Mouse (Mus musculus) midbrain, embryonic 14.5 days (tissue): ENCODE results near the gene Smim1. TPM values are rescaled to one million over a fixed set of nuclear protein-coding genes. Genes with fewer than 3 reads are reported as not detected.

Experiments
- ATAC-seq: fragments of 200-750 bp; cut with Nextera tagmentation; 2 replicates; pipeline ENCODE4 v1.8.0; 2017; ENCODE audit warnings: moderate number of reproducible peaks, moderate library complexity; ENCODE audit not compliant: low FRiP score, low TSS enrichment
- DNase-seq: peaks from one replicate; pipeline ENCODE4 v3.0.0-alpha.2; 2015
- H3K27ac ChIP-seq: fragments of 300-500 bp; sonication (generic); replicated peaks from 2 replicates; pipeline ENCODE4 v1.5.1; 2014; ENCODE audit warnings: mild to moderate bottlenecking, low read depth, low read length, moderate library complexity
- H3K27me3 ChIP-seq: fragments of 300-500 bp; sonication (generic); 2 replicates; pipeline ENCODE4 v1.6.1; 2014; ENCODE audit warnings: low read length, control low read depth, mixed read lengths; ENCODE audit not compliant: control insufficient read depth, insufficient read depth
- H3K36me3 ChIP-seq: fragments of 300-500 bp; sonication (generic); 2 replicates; pipeline ENCODE4 v1.6.1; 2014; ENCODE audit warnings: low read length, control low read depth; ENCODE audit not compliant: control insufficient read depth, insufficient read depth
- H3K4me1 ChIP-seq: fragments of 300-500 bp; sonication (generic); 2 replicates; pipeline ENCODE4 v1.6.1; 2014; ENCODE audit warnings: mild to moderate bottlenecking, antibody characterized with exemption, low read length, control low read depth; ENCODE audit not compliant: control insufficient read depth, insufficient read depth
- H3K4me2 ChIP-seq: fragments of 300-500 bp; sonication (generic); 2 replicates; pipeline ENCODE4 v1.6.1; 2014; ENCODE audit warnings: mild to moderate bottlenecking, low read length, moderate library complexity
- H3K4me3 ChIP-seq: fragments of 300-500 bp; sonication (generic); replicated peaks from 2 replicates; pipeline ENCODE4 v1.5.1; 2014; ENCODE audit warnings: low read depth, low read length
- H3K9ac ChIP-seq: fragments of 300-500 bp; sonication (generic); replicated peaks from 2 replicates; pipeline ENCODE4 v1.6.1; 2014; ENCODE audit warnings: mild to moderate bottlenecking, low read length, moderate library complexity
- H3K9me3 ChIP-seq: fragments of 300-500 bp; sonication (generic); 2 replicates; pipeline ENCODE4 v1.6.1; 2016; ENCODE audit warnings: low read length, control low read depth, mixed read lengths; ENCODE audit not compliant: control insufficient read depth
- WGBS: fragments of 180-500 bp; shearing (Covaris S2); extraction: QIAGEN DNeasy Blood & Tissue Kit; methylation state at CpG from one replicate; pipeline ENCODE4 v1.1.7; 2014; 5-methylcytosine and 5-hydroxymethylcytosine counted together
- polyA plus RNA-seq: library from polyadenylated mRNA; unstranded; fragments of >200 nt; fragmentation: Nextera tagmentation; extraction: Ambion mirVana; gene quantifications from 2 replicates; pipeline ENCODE4 v1.2.1, GENCODE M21; 2014

Smim1 gene
- polyA plus RNA-seq, 1 experiment from 2014 or later = 7.7 TPM

DNA sequence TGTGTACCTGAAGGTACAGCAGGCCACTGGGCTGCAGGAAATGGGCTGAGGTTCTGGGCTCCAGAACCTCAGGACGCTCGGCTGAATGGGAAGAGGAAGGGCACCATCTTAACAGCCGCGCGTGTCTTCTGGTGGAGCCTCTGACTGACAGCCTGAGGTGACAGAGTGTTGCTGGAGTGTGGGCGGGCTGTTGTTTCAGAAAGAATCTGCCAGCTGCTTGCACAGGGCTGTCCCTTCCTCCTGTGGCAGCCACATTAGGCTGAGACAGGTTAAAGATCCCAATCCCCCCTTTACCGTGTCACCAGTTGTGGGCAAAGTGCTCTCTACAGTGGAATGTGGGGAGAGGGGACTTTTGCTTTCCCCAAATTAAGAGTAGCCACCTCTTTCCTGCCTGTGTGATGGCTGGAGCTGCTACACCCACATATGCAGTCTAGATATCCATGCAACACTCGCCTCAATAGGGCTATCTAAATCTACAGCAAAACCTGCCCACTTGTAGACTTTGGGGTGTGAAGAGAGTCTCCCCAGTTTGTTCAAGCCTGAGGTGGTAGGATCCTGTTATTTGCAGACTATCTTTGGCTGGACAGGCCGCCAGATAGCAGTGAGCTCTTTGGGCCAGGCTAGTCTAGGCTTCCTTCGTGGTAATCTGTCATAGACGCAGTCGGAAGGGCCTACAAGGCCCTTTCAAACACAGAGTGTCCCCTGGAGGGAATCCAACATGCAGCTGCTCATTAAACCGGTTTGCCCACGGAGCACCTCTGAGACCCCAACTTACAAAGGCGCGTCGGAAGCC lies 1.1 kb downstream of the Smim1 start:
- DNase-seq (no peak), ATAC-seq (no peak)
- Histone ChIP-seq H3K9me3 (no peaks in the 10 kb centered on the region), H3K4me2 (peak overlapping the region; percentile 56), H3K27me3 (0 out of 2 replicates have a peak, but pooled peaks cover 7% of the 10 kb centered on the region), H3K9ac (no peak overlapping the region), H3K4me3 (peak overlapping the region; percentile 26; the same call in 1 of the 2 replicates), H3K36me3 (peaks cover 19% of the 10 kb centered on the region), H3K4me1 (peaks cover 9% of the 10 kb centered on the region), H3K27ac (0 out of 2 replicates have a peak overlapping the region, but pooled peaks have one; percentile 26)
- WGBS = 37% methylated on average over 17 of the region's 17 CpGs

- H3K27ac ChIP-seq = no peak overlapping the region
- no peak overlapping the region; the same call in 1 of the 2 replicates for H3K9ac ChIP-seq
- ATAC-seq (no peak), DNase-seq (no peak)
- peaks cover 9% of the 10 kb centered on the region for H3K4me1 ChIP-seq
- H3K4me2 ChIP-seq = no peak overlapping the region
- no peak overlapping the region for H3K4me3 ChIP-seq
- H3K9me3 ChIP-seq = no peaks in the 10 kb centered on the region
- H3K36me3 ChIP-seq = peaks cover 29% of the 10 kb centered on the region
- H3K27me3 ChIP-seq = 0 out of 2 replicates have a peak, but pooled peaks cover 7% of the 10 kb centered on the region
- 26% methylated on average over 8 of the region's 8 CpGs for WGBS
These were observed 2.1 kb downstream of the Smim1 start for GRCm38 (mm10) chr4:154023754-154024601.

DNA sequence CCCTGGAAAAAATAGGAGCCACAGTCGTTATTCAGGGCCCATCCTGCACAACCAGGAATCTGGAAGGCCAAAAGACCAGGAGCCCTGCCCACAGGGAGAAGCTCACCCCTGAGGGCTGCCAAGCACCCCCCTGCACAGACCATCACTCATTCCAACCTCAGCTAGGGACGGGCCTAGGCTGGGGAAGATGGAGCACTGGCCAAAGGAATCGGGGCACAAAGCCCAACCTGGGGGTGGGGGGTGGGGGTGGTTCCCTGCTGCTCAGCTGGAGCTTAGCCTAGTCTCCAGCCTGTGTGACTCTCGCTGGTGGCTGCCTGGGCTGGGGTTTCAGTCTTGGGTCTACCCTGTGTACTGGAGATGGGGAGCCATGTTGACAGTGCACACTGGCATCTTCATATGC lies 3.2 kb downstream of the Smim1 start:
- ATAC-seq = no peak
- DNase-seq = no peak
- no peak overlapping the region for H3K4me3 ChIP-seq
- 31% methylated on average over 4 of the region's 4 CpGs for WGBS
- peaks cover 9% of the 10 kb centered on the region for H3K4me1 ChIP-seq
- H3K4me2 ChIP-seq = no peak overlapping the region
- 0 out of 2 replicates have a peak, but pooled peaks cover 7% of the 10 kb centered on the region for H3K27me3 ChIP-seq
- no peak overlapping the region for H3K27ac ChIP-seq
- H3K9me3 ChIP-seq = no peaks in the 10 kb centered on the region
- H3K9ac ChIP-seq = no peak overlapping the region
- peaks cover 40% of the 10 kb centered on the region for H3K36me3 ChIP-seq

- peaks cover 44% of the 10 kb centered on the region for H3K36me3 ChIP-seq
- H3K27me3 ChIP-seq = 0 out of 2 replicates have a peak, but pooled peaks cover 7% of the 10 kb centered on the region
- ATAC-seq (no peak; the same call in 1 of the 2 replicates), DNase-seq (no peak)
- no peak overlapping the region for H3K4me3 ChIP-seq
- H3K4me1 ChIP-seq = peaks cover 9% of the 10 kb centered on the region
- WGBS = 63% methylated on average over 4 of the region's 4 CpGs
- H3K9ac ChIP-seq = no peak overlapping the region
- no peaks in the 10 kb centered on the region for H3K9me3 ChIP-seq
- no peak overlapping the region for H3K27ac ChIP-seq
- H3K4me2 ChIP-seq = no peak overlapping the region
These were observed 3.6 kb downstream of the Smim1 start for GRCm38 (mm10) chr4:154022407-154022806.

GRCm38 (mm10) chr4:154021432-154021831 lies 4.6 kb downstream of the Smim1 start:
- ATAC-seq = no peak
- no peak overlapping the region for H3K4me3 ChIP-seq
- H3K9ac ChIP-seq = no peak overlapping the region
- H3K27me3 ChIP-seq = 0 out of 2 replicates have a peak, but pooled peaks cover 3% of the 10 kb centered on the region
- no peak for DNase-seq
- H3K27ac ChIP-seq = no peak overlapping the region
- peaks cover 53% of the 10 kb centered on the region for H3K36me3 ChIP-seq
- H3K9me3 ChIP-seq = no peaks in the 10 kb centered on the region
- peaks cover 9% of the 10 kb centered on the region for H3K4me1 ChIP-seq
- H3K4me2 ChIP-seq = no peak overlapping the region
- 95% methylated on average over 9 of the region's 9 CpGs for WGBS

GRCm38 (mm10) chr4:154019571-154019970 lies 6.5 kb downstream of the Smim1 start:
- no peak overlapping the region for H3K4me3 ChIP-seq
- H3K36me3 ChIP-seq = peaks cover 72% of the 10 kb centered on the region
- ATAC-seq (no peak), DNase-seq (no peak)
- no peaks in the 10 kb centered on the region for H3K9me3 ChIP-seq
- no peaks in the 10 kb centered on the region for H3K27me3 ChIP-seq
- H3K4me1 ChIP-seq = no peaks in the 10 kb centered on the region
- H3K9ac ChIP-seq = no peak overlapping the region
- 75% methylated on average over 7 of the region's 7 CpGs for WGBS
- no peak overlapping the region for H3K4me2 ChIP-seq
- no peak overlapping the region for H3K27ac ChIP-seq

- H3K27me3 ChIP-seq = no peaks in the 10 kb centered on the region
- ATAC-seq (no peak), DNase-seq (no peak)
- H3K4me2 ChIP-seq = no peak overlapping the region
- peaks cover 64% of the 10 kb centered on the region for H3K36me3 ChIP-seq
- no peak overlapping the region for H3K9ac ChIP-seq
- 92% methylated on average over 11 of the region's 11 CpGs for WGBS
- H3K9me3 ChIP-seq = no peaks in the 10 kb centered on the region
- no peak overlapping the region for H3K27ac ChIP-seq
- no peak overlapping the region for H3K4me3 ChIP-seq
- peaks cover 17% of the 10 kb centered on the region for H3K4me1 ChIP-seq
These were observed 10.6 kb downstream of the Smim1 start for GRCm38 (mm10) chr4:154015476-154015875.

GRCm38 (mm10) chr4:154012132-154012882 lies 13.7 kb downstream of the Smim1 start:
- H3K36me3 ChIP-seq = peaks cover 35% of the 10 kb centered on the region
- H3K27ac ChIP-seq = peak overlapping the region; percentile 67; the same call in 1 of the 2 replicates
- H3K4me1 ChIP-seq = peaks cover 17% of the 10 kb centered on the region
- H3K4me2 ChIP-seq = peak overlapping the region; percentile 99
- peak overlapping the region; percentile 99 for H3K4me3 ChIP-seq
- DNase-seq (no peak), ATAC-seq (no peak)
- no peaks in the 10 kb centered on the region for H3K27me3 ChIP-seq
- H3K9me3 ChIP-seq = no peaks in the 10 kb centered on the region
- WGBS = 3% methylated on average over 55 of the region's 55 CpGs
- H3K9ac ChIP-seq = peak overlapping the region; percentile 89
